Mouse (Mus musculus) granulocyte monocyte progenitor cell, adult 5-6 weeks (primary cell): ENCODE measurements around the gene Acss1. TPM values are rescaled to one million over a fixed set of nuclear protein-coding genes. Genes with fewer than 3 reads are reported as not detected.

Source experiments
- ATAC-seq: replicated peaks from 2 replicates; pipeline ENCODE4 v1.8.0; 2016; ENCODE audit warnings: mild to moderate bottlenecking, moderate TSS enrichment, inconsistent platforms; ENCODE audit not compliant: poor library complexity, severe bottlenecking
- total RNA-seq, 2 experiments: library from RNA; stranded (forward) in 1 of 2; stranded (reverse) in 1 of 2; fragments of 200-712, 200-1000 nt in 1 of 2; fragments of >200 nt in 1 of 2; fragmentation: Nextera tagmentation in 1 of 2; gene quantifications; 2 replicates each; pipeline ENCODE4 v1.2.3; 2014 to 2017

Acss1 gene
- total RNA-seq (2014; fragmentation: Nextera tagmentation) (13.1 and 14.5 TPM in 2 replicates), total RNA-seq (2017) (8.1 and 12.2 TPM in 2 replicates)

DNA sequence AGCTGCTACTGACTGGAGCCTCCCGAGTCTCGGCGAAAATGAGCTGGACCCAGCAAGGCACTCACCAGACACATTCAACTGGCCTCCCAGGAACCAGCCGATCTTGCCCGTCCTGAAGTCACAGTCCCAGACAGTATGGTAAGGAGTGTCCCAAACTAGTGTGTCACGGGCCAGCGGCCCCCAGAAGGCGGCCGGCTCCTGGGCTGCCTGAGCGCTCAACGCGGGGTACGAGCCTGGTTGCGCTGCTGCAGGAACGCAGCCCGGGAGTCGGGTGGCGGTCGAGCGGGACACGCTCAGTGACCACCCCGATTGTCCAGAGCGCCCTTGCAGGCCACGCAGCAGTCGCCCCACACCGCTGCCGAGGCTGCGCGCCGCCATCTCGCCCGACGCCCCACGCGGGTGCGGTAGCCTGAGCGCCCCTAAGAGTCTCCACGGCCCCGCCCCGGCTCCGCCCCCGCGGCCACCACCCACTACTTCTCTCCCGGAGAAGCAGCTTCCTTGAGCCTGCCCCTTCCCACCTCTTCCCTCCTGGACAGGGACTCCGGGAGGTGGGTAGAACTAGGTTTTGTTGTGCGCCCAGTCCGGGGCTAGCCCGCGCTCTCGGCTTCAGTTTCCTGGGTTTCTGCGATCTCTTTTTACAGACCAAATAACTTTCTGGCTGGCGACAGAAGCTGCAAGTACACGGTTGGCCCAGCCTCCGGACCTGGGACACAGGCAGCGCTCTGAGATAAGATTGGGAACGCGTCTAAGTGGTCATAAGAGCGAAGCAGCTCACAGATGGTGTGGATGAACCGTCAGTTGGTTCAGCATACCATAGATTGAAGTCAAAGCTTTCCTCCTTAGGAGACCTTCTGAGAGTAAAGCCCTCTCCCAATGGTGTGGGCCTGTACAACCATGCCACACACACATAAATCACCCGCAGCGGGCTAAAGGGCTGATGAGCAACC lies at the start of gene Acss1:
Gene Acss1 (minus strand): TSS at position 681 of the 947 bp plus-strand sequence.
- ATAC-seq, result peak; percentile 41

DNA sequence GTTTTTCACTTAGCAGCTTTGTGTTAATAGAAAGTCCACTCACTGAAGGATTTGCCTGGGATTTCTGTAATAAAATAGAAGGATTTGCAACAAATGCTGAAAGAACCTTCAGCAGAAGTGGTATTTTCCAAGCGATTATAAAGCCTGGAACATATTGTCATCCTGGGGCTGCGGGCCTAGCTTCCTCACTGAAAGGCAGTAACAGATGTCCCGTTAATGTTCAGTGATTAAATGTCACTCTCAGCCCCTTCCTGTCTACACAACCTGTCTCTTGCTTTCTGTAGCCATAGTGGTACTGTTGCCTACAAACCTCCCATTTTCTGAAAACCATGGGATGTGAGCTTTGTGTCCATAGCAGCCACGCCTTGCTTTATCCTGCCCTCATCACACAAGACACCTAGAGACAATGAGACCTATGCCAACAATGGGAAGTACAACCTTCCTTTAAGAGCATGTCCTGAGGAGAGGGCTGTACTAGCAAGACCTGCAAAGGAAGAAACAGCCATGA lies 43.9 kb upstream of the Acss1 start:
- ATAC-seq, result no peak

DNA sequence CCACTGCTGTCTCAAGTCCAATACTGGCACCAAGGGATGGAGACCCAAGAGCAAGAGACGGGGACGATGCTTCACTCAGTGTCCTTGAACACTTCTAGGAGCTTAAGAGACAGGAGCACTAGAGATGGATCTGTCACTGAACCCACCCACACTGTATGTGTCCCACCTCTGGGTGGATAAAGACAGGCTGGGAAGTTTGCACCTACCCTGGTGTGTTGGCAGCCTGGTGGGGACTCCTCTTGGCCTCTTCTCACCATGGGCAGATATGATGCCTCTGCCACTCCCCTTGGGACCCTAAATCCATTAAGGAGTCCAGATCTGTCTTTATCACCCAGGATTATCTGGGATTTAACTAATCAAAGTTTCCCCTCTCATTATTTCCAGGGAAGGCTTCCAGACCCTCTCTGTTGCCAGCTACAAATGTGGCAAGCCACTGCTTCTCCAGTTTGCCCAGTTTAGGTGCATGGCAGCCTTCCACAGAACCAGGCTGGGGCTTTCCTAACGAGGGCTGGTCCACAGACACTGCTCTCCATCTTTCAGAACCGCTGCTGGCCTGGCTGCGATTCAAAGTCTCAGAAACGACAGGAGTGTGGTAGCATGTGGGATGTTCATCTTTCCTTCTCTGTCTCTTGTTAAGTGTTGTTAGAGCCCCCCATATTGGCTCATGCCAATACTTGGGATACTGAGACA lies 23.3 kb upstream of the Acss1 start:
- no peak for ATAC-seq

DNA sequence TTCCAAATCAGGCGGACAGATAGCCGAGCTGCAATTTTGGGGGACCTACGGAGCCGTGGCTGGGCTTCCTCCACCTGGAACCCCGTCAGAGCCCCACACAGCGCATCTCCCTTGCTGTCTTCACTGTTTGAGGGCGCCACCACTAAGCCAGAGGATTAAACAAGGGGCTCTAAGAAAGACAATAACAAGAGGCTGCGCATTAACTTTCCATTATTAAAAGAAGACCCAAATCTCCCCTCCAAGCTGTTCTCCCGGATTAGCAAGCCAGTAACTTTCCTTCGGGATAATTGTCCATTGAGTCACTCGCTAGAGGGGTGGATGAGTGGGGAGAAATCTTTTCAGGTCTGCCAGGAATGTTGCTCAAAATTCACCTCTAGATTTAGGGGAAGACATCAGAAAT lies 21.9 kb upstream of the Acss1 start:
- no peak for ATAC-seq

DNA sequence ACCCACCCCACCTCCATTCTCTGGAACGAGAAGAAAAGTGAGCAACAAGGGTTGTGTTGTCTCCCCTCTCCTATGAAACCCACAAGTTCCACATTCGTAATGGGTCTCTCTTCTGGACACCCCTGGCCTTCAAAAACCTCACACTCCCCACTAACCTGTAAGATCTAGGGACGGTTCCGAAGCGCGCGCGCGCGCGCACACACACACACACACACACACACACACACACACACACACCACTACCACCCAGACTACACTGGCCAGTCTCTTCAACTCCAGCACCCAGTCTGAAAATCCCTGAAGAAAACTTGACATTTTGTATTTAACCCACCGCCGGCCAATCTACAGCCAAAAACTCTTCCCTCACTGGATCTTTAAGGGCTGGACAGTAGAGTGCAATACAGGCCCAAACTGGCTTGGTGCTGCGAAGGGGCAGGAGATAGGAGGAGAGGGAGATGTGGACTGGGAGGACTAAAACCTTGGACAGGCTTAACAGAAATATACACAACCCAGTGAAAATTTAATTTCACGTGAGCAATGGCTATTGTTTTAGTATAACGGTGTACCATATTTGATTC lies 21.0 kb upstream of the Acss1 start, which contains the start of gene Vsx1:
Gene Vsx1 (minus strand): TSS at position 138 of the 578 bp plus-strand sequence.
- ATAC-seq, result no peak

DNA sequence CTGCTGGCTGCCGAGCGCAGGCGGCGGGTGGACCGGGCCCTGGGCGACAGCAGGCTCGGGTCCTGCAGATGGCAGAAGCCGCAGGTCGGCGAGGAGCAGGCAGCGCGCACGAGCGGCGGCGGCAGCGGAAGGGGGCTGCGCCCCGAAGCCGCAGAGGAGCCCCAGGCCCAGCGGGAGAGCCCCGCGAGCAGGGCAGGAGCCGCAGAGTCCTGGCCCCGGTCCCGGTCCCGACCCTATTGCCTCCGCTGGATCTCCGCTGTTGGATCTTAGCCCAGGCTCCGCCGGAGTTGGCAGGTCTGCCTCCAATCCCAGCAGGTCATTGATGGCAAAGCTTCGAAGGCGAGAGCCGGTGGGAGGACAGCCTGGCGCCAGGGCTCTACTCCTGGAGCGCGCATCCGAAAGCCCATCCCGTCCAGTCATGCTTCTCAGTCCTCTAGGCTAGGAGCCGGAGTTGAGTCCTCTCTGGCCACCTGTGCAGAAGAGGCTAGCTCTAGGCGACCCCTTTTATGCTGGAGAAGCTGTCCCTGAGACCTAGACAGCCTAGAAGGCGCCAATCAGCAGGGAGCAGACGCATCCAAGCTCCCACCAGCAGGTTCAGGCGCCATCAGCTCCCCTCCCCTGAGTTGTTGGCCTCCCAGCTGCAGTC lies 20.4 kb upstream of the Acss1 start:
- ATAC-seq, result peak; percentile 33; the same call in 1 of the 2 replicates

DNA sequence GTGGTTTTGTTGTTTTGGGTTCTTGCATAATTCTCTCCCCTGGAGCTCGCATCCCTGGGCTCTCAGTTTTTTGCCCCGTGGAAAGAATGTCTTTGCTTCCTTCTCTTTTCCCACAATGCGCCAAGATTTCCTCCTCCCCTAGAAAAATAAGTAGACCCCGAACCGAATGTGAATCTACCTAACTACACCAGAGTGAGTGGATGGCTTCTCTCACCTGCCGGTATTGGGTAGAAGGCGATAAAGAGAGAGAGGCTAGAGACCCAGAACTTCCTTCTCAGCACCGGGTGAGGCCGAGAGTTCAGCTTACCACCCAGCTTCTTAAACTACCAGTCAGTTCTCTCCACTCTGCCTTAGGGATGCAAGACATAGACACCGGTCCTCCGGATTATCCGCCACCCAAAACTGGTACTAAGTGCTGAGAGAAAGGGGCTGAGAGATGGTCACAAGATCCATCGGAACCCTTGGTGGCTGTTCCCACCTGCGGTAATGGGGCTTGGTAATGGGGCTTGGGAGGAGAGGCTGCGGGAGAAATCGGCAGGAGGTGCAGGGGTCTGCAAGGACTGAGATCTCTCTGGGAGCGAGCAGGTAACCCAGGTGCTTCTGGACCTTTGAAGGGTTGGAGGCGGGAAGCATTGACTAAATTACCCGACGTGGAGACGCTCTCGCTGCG lies 19.7 kb upstream of the Acss1 start:
- 0 out of 2 replicates have a peak, but pooled peaks have one; percentile 8 for ATAC-seq

DNA sequence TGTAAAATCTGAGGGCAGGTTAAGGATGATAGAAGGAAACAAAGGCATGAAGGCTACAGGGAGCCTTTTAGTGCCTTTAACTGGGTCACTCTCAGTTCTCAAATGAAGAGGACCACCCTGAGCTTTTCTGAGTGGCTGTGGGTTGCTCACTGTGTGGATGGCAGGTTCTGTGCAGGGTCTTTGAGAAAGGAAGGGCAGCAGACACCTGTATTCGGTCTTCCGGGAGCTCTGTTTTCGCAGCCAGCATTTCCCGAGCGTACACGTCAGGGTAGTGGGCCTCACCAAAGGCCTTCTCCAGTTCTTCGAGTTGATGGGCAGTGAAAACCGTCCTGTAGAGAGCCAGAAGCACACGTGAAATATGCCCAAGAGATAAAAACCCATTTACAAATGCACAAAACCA lies 17.1 kb upstream of the Acss1 start:
- ATAC-seq, result no peak

DNA sequence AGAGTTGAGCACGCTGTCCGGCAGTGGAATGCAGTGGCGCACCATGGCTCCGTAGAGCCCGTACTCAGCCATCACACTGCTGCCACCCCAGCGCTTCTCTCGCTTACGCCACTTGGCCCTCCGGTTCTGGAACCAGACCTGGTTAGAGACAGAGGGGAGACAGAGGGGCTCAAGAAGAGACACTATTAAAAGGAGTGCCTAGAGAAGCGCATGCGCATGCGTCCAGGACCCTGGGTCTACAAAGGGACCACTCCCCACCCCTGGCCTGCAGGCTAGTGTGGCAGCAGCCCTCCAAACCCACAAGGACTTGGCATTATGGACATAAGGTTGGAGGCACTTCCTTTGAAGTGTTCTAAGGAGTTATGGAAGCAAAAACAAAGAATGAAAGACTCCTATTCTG lies 16.2 kb upstream of the Acss1 start:
- no peak for ATAC-seq

DNA sequence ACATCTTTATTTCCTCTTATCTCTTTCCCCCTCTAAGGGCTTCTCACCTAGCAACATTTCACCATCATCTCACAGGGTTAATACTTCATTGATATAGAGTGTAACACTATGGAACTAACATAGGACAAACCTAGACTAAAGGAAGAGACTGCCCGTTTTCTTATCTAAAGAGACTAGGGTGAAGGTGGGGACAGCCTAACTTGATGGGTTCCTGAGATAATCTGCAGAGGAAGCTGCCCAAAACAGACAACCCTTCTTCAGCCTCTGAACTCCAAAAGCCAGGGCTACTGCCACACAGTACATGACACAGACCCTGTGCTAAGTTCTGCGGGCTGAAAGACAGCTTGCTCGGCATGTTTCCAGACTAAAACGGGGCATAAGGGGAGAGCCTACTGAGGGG lies 13.3 kb upstream of the Acss1 start:
- no peak for ATAC-seq

DNA sequence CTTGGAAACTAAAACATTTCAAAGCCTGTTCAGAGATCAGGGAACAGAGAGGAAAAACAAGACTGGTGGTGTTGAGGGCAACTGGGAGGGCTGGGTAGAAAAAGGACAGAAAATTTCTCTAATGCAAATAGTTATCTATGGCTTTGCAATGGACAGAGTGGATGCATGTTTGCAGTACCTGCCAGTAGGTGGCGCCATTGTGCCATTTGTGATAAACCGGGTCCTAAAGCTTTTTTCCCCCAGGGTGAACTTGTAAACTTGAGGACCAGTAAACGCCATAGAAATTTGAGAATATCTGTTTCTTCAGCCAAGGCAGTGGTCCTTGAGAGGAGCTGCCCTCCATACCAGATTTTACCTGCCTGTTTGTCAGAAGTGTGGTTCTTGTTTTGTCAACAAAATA lies 10.1 kb upstream of the Acss1 start:
- ATAC-seq, result 0 out of 2 replicates have a peak, but pooled peaks have one; percentile 14

DNA sequence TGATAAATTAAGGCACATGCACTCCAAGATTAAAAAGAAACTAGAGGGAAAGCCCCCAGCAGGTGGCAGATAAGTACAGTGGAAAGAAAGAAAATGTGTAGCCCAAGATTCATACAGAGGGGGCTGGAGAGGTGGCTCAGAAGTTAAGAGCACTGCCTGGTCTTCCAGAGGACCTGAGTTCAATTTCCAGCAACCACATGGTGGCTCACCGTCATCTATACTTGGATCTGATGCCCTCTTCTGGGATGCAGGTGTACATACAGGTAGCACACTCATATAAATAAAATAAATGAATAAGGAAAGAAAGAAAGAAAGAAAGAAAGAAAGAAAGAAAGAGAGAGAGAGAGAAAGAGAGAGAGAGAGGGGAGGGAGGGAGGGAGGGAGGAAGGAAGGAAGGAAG lies 7.2 kb upstream of the Acss1 start:
- no peak for ATAC-seq

DNA sequence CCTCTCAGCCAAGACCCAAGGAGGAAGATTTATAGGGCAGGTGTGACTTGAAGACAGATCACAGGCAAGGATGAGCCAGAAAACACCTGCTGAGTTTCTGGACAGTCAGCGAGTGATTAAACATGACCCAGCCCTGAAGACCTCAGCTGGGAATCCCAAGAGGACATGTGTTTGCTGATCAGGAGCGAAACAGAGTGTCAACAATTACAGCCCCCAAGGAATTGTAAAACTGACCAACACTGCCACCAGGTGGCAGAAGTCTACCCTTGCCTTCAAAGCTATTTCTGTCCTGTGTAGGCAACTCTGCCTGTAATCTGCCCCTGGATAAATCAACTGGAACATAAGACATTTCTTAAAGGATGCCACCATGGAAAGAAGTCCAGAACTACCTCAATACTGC lies 6.6 kb upstream of the Acss1 start:
- peak; percentile 41 for ATAC-seq

DNA sequence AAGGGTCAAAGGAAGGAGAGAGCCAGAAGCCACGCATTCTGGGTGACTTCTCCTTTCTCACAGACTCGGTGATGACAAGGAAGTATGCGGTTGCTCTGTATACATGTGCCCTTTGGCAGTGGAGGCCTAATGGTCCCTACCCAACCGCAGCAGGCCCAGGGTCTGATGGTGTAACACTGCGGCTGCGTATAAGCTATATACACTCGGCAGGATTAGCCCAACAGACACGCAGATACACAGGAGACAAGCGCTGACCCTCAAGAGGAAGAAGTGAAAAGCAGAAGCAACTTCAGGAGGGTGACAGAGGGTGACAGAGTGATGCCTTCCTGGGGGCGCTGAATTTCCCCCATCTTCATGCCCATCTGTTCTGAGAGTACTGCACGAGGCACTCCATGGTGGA lies 5.6 kb upstream of the Acss1 start:
- ATAC-seq, result peak; percentile 76

DNA sequence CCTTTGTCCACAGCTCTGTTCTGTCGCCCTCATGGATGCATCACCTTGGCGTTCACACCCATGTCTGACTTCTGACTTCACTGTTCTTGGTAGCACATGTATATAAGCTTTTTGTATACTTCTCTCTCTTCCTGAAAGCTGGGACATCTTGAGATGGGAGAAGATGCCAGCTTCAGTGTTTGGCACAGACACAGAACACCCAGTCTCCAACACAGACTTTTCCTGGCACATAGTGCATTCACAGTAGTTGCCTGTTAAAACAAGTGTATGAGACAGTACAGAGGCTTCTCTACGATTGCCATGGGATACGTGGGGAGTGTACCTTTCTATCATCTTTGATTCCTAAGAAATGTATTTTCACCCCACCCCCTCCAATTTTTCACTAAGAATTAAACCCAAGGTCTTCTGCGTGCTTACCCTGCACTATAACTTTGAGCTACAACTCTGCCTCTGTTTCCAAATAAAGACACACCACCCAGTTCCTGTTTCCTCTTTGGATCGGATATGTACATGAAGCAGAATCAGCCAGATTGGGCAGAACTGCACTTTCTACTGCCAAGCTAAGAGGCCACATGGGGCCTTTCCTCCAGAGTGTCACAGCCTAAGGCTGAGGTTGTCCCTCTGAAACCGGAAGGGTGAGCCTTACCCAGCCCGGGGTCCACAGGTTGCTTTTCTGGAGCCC lies 3.5 kb upstream of the Acss1 start:
- no peak for ATAC-seq

DNA sequence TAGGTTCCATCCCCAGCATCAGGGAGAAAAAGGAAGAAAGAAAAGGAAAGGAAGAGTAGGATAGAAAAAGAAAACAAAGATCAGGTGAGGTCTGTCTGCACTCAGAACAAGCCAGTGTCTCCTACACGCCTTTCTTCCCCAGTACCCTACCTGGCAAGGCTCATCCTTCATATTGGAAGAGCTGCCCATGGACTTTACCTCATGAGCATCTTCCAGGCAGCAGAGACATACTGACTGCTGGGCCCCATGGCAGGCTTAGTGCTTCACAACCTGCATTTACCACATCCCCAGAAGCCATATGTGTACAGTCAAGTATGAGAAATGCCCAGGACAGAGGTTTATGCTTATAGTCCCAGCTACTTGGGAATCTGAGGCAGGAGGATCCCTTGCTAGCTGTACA lies 2.6 kb upstream of the Acss1 start:
- no peak for ATAC-seq

DNA sequence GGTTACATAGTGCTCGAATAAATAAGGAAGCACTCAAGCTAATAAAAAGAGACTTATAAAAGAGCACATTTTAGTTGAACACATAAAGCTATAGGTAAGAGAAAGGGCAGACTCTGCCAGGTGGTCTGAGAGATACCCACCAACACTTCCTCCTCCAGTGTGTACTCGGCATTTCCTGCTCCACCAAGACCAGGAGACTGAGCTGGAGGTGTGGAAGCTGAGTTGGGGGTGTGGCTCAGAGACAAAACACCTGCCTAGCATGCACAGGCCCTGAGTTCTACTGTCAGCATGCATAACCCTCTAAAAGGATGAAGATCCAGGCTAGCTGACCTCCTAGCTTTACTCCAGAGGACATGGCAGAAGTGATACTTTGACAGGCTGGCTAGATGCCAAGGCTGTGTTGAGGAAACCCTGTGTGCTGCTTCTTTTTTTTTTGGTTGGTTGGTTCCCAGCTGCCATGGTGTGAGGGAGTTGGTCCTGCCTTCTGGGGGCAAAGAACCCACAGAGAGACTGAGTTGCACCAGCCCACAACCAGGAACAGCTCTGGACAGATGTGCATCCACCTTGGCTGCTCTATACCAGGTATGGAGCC lies 1.2 kb upstream of the Acss1 start:
- peak; percentile 10 for ATAC-seq

DNA sequence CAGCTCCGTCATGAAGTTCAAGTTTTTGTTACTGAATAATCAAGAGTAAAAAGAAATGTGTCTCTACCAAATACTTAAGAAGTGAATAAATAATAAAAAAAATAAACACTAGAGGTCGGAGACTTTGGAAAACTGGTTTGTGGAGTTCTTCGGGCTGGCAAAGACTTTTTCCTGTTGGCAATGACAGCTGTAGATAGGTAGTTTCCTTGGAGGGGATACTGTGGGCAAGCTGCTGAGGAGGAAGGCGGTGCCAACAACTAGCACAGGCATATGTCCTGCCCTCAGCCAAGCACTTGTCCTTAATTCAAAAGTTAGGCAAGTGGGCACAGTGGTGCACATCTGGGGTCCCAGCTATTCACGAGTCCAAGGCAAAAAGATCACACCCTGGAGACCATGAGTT lies 656 bp upstream of the Acss1 start:
- ATAC-seq, result no peak
